Mouse (Mus musculus): ENCODE data around the gene Ece1.

DNA sequence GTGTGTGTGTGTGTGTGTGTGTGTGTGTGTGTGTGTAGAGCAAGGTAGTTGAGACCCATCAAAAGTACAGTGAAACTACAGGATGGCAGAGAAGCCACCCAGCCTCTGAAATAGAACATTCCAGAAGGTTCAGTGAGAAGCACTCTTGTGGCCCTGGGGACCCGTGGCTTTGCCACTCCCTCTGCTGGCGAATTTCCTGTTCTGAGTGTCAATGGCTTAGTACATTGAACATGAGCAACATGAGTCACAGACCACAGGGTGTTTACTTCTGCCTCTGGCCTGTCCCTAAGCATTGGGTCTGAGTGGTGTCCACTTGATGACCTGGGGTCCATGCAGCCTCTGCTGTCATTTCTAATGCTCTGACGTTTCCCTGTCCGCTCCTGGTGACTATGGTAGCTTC lies 28.6 kb downstream of the Ece1 start:
- TF ChIP-seq CTCF (IDR thresholded peaks at IDR 0.05; ENCODE audit: control insufficient read depth, insufficient read depth, insufficient replicate concordance, low read depth, low read length) (no peak), POLR2A (IDR thresholded peaks at IDR 0.05; ENCODE audit: control insufficient read depth, low read depth, low read length) (no peak)

Data from testis, adult 2 months (tissue).